Mouse (Mus musculus): Measurements from ENCODE around the gene Lingo2. TPM values are rescaled to one million over a fixed set of nuclear protein-coding genes. Genes with fewer than 3 reads are reported as not detected.

Lingo2 gene
- 39.6 and 40.5 TPM in 2 replicates for polyA plus RNA-seq (2015; fragmentation: Nextera tagmentation; extraction: Ambion mirVana)

- peak; percentile 59 for ATAC-seq (ENCODE audit: low FRiP score)
- Histone ChIP-seq H3K4me1 (replicated peaks) (peaks cover 22% of the 10 kb centered on the region), H3K9me3 (no peaks in the 10 kb centered on the region), H3K4me2 (peak within 1 kb of the TSS; percentile 91), H3K27me3 (peaks cover 49% of the 10 kb centered on the region), H3K36me3 (no peaks in the 10 kb centered on the region), H3K4me3 (peak within 1 kb of the TSS; percentile 68), H3K27ac (peak within 1 kb of the TSS; percentile 69), H3K9ac (peak within 1 kb of the TSS; percentile 77)
- under 1% methylated on average over 61 of the region's 61 CpGs for WGBS
Observed at GRCm38 (mm10) chr4:36951150-36951954, at the start of gene Lingo2. TSS of gene Lingo2 (minus strand) at chr4:36951747.

GRCm38 (mm10) chr4:36973358-36973757 lies 21.8 kb upstream of the Lingo2 start:
- Histone ChIP-seq H3K9me3 (no peaks in the 10 kb centered on the region), H3K9ac (no peak overlapping the region), H3K4me2 (no peak overlapping the region), H3K36me3 (no peaks in the 10 kb centered on the region), H3K4me1 (replicated peaks) (no peaks in the 10 kb centered on the region), H3K27me3 (no peaks in the 10 kb centered on the region), H3K4me3 (no peak overlapping the region), H3K27ac (no peak overlapping the region)
- WGBS = 84% methylated on average over 4 of the region's 4 CpGs
- no peak for ATAC-seq (ENCODE audit: low FRiP score)

GRCm38 (mm10) chr4:36952431-36953429 lies 1.2 kb upstream of the Lingo2 start:
- peak overlapping the region; percentile 68 for H3K4me3 ChIP-seq
- H3K27ac ChIP-seq = 0 out of 2 replicates have a peak overlapping the region, but pooled peaks have one; percentile 13
- peak overlapping the region; percentile 77 for H3K9ac ChIP-seq
- no peak for ATAC-seq (ENCODE audit: low FRiP score)
- no peaks in the 10 kb centered on the region for H3K36me3 ChIP-seq
- H3K27me3 ChIP-seq = peaks cover 49% of the 10 kb centered on the region
- H3K4me2 ChIP-seq = peak overlapping the region; percentile 91
- no peaks in the 10 kb centered on the region for H3K9me3 ChIP-seq
- 5% methylated on average over 20 of the region's 20 CpGs for WGBS
- peaks cover 22% of the 10 kb centered on the region for H3K4me1 ChIP-seq (replicated peaks)

GRCm38 (mm10) chr4:36951955-36952215 lies 338 bp upstream of the Lingo2 start:
- peak overlapping the region; percentile 69; the same call in 1 of the 2 replicates for H3K27ac ChIP-seq
- H3K4me3 ChIP-seq = peak overlapping the region; percentile 68
- WGBS = 2% methylated on average over 7 of the region's 7 CpGs
- H3K36me3 ChIP-seq = no peaks in the 10 kb centered on the region
- H3K9ac ChIP-seq = peak overlapping the region; percentile 77
- H3K27me3 ChIP-seq = peaks cover 49% of the 10 kb centered on the region
- ATAC-seq (ENCODE audit: low FRiP score) = no peak
- peak overlapping the region; percentile 91 for H3K4me2 ChIP-seq
- no peaks in the 10 kb centered on the region for H3K9me3 ChIP-seq
- H3K4me1 ChIP-seq (replicated peaks) = peaks cover 22% of the 10 kb centered on the region

GRCm38 (mm10) chr4:36950790-36951149 lies 777 bp downstream of the Lingo2 start:
- peaks cover 22% of the 10 kb centered on the region for H3K4me1 ChIP-seq (replicated peaks)
- H3K4me2 ChIP-seq = peak overlapping the region; percentile 91
- peak overlapping the region; percentile 68 for H3K4me3 ChIP-seq
- peak overlapping the region; percentile 77 for H3K9ac ChIP-seq
- peaks cover 49% of the 10 kb centered on the region for H3K27me3 ChIP-seq
- no peaks in the 10 kb centered on the region for H3K9me3 ChIP-seq
- H3K27ac ChIP-seq = peak overlapping the region; percentile 69
- peak; percentile 69 for ATAC-seq (ENCODE audit: low FRiP score)
- WGBS = under 1% methylated on average over 11 of the region's 11 CpGs
- no peaks in the 10 kb centered on the region for H3K36me3 ChIP-seq

DNA sequence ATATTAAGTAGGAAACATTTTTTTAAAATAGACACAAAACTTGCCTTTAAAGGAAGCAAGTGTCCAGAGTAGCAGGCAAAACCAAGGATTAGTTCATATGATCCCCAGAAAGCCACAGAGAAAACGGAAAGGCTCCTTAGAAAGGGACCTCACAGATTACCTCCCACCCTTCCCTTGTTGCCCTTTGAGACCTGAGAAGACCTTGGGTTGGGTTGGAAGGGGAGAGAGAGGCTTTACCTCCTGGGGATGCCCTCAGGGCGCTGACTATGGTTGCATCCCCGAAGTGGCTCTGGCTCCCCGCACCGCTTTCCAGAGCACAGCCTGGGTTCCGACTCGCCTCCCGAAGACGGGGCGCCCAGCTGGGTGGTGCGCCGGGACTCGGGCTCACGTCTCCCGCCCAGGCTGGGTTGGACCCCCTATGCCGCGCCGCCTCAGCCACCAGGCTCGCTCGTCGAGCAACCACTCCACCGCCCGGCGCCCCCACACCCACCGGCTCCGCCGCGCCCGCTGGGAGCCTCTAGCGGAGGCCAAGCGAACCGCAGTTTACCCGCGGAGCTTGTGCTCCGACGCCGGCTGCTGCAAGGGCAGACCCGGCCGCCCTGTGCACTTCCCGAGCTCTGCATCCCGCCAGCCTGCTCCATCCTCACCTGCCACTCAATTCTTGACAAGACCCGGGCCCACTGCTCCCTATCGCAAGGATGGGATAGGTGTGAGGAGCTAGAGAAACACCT lies 1.4 kb downstream of the Lingo2 start:
- peak; percentile 92 for ATAC-seq (ENCODE audit: low FRiP score)

DNA sequence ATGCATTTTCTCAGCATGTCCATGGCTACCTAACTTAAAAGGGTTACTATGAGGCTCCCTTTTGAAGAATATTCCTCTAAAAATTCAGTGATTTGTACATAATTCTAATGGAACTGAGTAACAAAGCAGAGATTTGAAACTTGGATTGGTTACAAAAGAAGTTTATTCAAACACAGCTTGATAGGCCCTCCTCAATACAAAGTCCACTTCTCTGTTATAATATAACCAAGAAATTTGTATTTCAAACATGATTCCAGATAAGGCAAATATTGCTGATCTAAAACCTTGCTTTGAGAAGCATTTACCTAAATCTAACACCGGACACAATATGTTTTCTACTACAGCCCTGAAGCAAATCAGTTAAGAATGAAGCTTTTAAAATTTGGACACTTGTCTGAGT lies 60.7 kb downstream of the Lingo2 start:
- Histone ChIP-seq H3K4me2 (no peak overlapping the region), H3K9ac (no peak overlapping the region), H3K27ac (no peak overlapping the region), H3K4me1 (replicated peaks) (no peaks in the 10 kb centered on the region), H3K27me3 (no peaks in the 10 kb centered on the region), H3K9me3 (no peaks in the 10 kb centered on the region), H3K36me3 (no peaks in the 10 kb centered on the region), H3K4me3 (no peak overlapping the region)
- 94% methylated on average over 1 of the region's 1 CpGs for WGBS
- no peak for ATAC-seq (ENCODE audit: low FRiP score)

More for the DNA sequence above, 1.4 kb downstream of the Lingo2 start:
- WGBS = under 1% methylated on average over 43 of the region's 43 CpGs
- Histone ChIP-seq H3K4me1 (replicated peaks) (peaks cover 22% of the 10 kb centered on the region), H3K36me3 (no peaks in the 10 kb centered on the region), H3K4me3 (peak overlapping the region; percentile 68), H3K27me3 (peaks cover 49% of the 10 kb centered on the region), H3K9ac (peak overlapping the region; percentile 77), H3K27ac (peak overlapping the region; percentile 69), H3K4me2 (peak overlapping the region; percentile 91), H3K9me3 (no peaks in the 10 kb centered on the region)

- Histone ChIP-seq H3K4me2 (no peak overlapping the region), H3K9ac (no peak overlapping the region), H3K9me3 (no peaks in the 10 kb centered on the region), H3K27me3 (no peaks in the 10 kb centered on the region), H3K27ac (no peak overlapping the region), H3K4me1 (replicated peaks) (no peaks in the 10 kb centered on the region), H3K36me3 (no peaks in the 10 kb centered on the region), H3K4me3 (no peak overlapping the region)
- WGBS = 88% methylated on average over 3 of the region's 3 CpGs
- no peak for ATAC-seq (ENCODE audit: low FRiP score)
Observed at GRCm38 (mm10) chr4:36890365-36890764, 61.2 kb downstream of the Lingo2 start.

GRCm38 (mm10) chr4:36874781-36875180 lies 76.8 kb downstream of the Lingo2 start:
- Histone ChIP-seq H3K27me3 (no peaks in the 10 kb centered on the region), H3K27ac (no peak overlapping the region), H3K9me3 (no peaks in the 10 kb centered on the region), H3K36me3 (no peaks in the 10 kb centered on the region), H3K4me3 (no peak overlapping the region), H3K4me1 (replicated peaks) (no peaks in the 10 kb centered on the region), H3K4me2 (no peak overlapping the region), H3K9ac (no peak overlapping the region)
- ATAC-seq (ENCODE audit: low FRiP score) = no peak

GRCm38 (mm10) chr4:36824982-36825381 lies 126.6 kb downstream of the Lingo2 start:
- H3K27me3 ChIP-seq = no peaks in the 10 kb centered on the region
- H3K4me2 ChIP-seq = no peak overlapping the region
- no peak for ATAC-seq (ENCODE audit: low FRiP score)
- no peak overlapping the region for H3K27ac ChIP-seq
- H3K9ac ChIP-seq = no peak overlapping the region
- H3K9me3 ChIP-seq = no peaks in the 10 kb centered on the region
- H3K36me3 ChIP-seq = no peaks in the 10 kb centered on the region
- H3K4me3 ChIP-seq = no peak overlapping the region
- H3K4me1 ChIP-seq (replicated peaks) = no peaks in the 10 kb centered on the region

DNA sequence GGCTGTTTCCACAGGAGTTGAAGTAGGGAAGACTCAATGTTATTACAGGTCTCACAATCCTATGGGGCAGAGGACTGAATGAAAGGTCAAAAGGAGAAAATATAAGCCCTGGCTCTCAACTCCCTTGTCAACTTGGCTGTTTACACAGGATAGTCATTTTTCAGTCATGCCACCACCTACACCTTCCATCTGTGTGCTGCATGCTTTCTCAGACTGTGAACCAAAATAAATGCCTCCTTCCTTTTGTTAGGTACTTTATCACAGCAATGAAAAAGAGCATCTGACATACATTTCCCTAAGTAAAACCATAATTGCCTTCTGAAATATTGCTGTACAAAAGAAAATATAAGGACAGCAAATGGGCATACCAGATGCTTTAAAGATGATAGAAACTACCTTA lies 129.6 kb downstream of the Lingo2 start:
- no peak overlapping the region for H3K27ac ChIP-seq
- no peaks in the 10 kb centered on the region for H3K27me3 ChIP-seq
- H3K4me3 ChIP-seq = no peak overlapping the region
- no peaks in the 10 kb centered on the region for H3K36me3 ChIP-seq
- H3K4me2 ChIP-seq = no peak overlapping the region
- H3K9ac ChIP-seq = no peak overlapping the region
- H3K9me3 ChIP-seq = no peaks in the 10 kb centered on the region
- H3K4me1 ChIP-seq (replicated peaks) = no peaks in the 10 kb centered on the region
- ATAC-seq (ENCODE audit: low FRiP score) = no peak

DNA sequence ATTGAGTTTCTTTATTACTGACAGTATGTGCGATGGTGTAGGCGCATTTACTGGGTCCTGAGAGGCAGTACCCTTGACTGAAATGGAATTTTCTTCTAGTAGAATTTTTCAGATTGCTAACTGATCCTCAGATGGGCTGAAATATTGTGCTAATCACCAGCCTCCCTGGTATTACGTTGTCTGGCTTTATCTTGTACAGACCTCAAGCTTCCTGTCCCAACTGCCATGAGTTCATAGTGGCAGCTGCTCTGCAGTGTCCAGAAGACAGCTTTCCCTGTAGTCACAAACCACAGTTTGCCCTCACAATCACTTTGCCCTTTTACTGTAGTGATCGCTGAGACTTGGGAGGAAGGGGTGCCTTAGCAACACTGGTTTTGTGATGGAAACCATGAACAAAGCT lies 176.5 kb downstream of the Lingo2 start:
- no peaks in the 10 kb centered on the region for H3K36me3 ChIP-seq
- H3K9me3 ChIP-seq = no peaks in the 10 kb centered on the region
- 92% methylated on average over 4 of the region's 4 CpGs for WGBS
- no peak overlapping the region for H3K4me2 ChIP-seq
- H3K4me3 ChIP-seq = no peak overlapping the region
- no peaks in the 10 kb centered on the region for H3K27me3 ChIP-seq
- H3K4me1 ChIP-seq (replicated peaks) = no peaks in the 10 kb centered on the region
- no peak overlapping the region for H3K27ac ChIP-seq
- H3K9ac ChIP-seq = no peak overlapping the region
- ATAC-seq (ENCODE audit: low FRiP score) = no peak

Data from hindbrain, embryonic 13.5 days (tissue).